Mouse (Mus musculus): ENCODE results near the gene Nup205. TPM values are rescaled to one million over a fixed set of nuclear protein-coding genes. Genes with fewer than 3 reads are reported as not detected.

Nup205 gene
- polyA plus RNA-seq, 1 experiment from 2014 or later: 29.2 TPM

DNA sequence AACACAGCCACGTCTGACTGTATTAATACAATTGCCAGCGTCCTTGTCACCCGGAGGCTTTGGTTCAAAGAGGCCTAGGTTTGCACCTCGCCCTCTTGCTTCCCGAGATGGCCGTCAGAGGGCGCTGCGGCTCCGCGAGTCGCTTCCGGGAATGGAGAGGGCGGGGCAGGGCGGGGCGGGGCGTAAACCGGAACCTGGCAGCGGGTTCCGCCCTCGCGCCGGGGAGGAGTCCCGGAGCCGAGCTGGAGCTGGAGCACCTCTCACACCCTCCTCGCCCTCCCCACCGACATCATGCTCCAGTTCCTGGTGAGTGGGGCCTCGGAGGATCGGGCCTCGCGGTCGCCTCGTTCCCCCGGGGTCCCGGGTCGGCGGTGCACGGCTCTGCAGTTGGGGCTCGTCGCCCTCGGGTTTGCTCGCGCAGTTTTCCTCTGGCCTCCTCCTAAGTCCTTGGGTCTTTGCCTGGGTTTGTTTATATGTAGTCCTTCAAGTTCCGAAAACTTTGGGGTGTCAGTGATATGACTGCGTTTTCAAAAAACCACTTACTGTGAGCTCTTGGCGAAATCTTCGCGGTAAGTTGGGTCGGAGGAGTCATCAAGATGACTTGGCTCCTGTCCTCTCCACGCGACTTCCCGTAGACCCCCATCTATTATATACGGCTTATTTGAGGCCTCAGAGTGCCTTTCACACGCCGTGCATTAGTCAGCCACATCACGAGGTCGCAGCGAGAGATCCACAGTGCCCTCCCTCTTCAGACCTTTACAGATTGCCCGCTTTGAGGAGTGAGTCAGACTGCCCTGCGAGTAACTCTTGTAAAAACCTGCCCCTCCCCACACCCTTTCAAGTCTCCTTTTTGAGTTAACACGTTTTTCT lies 75.5 kb downstream of the Nup205 start:
- peak overlapping the region; percentile 86 for H3K27ac ChIP-seq
- peak overlapping the region; percentile 63 for H3K4me2 ChIP-seq
- no peaks in the 10 kb centered on the region for H3K27me3 ChIP-seq (replicated peaks)
- peak overlapping the region; percentile 71 for H3K4me3 ChIP-seq (replicated peaks)
- ATAC-seq (ENCODE audit: insufficient read depth, low FRiP score, low read depth): peak; percentile 85
- WGBS: under 1% methylated on average over 60 of the region's 60 CpGs
- H3K36me3 ChIP-seq: no peaks in the 10 kb centered on the region
- no peaks in the 10 kb centered on the region for H3K9me3 ChIP-seq
- H3K9ac ChIP-seq: peak overlapping the region; percentile 61; the same call in 1 of the 2 replicates
- H3K4me1 ChIP-seq: peaks cover 19% of the 10 kb centered on the region

DNA sequence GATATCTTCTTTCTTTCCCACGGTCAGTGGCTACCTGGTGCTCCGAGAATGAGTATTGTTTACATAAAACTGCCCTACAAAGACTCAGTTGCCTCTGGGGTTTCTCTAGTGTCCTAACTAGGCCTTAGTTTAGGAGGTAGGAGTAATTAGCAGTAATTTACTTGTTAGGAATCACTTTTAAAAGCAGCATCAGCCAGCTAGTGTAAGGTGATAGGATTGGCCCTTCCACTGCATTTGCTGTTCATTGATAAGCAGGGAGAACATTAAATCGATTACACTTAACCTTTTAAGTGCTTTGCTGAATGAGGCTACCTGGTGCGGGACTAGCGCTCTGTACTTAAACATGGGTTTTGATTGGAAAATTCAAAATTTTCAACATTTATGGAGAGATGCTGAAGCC lies 76.3 kb downstream of the Nup205 start:
- no peaks in the 10 kb centered on the region for H3K36me3 ChIP-seq
- H3K4me3 ChIP-seq (replicated peaks): peak overlapping the region; percentile 71
- H3K9ac ChIP-seq: peak overlapping the region; percentile 11; the same call in 1 of the 2 replicates
- no peaks in the 10 kb centered on the region for H3K27me3 ChIP-seq (replicated peaks)
- H3K4me1 ChIP-seq: peaks cover 19% of the 10 kb centered on the region
- no peaks in the 10 kb centered on the region for H3K9me3 ChIP-seq
- ATAC-seq (ENCODE audit: insufficient read depth, low FRiP score, low read depth): no peak
- 37% methylated on average over 5 of the region's 5 CpGs for WGBS
- H3K4me2 ChIP-seq: peak overlapping the region; percentile 63
- H3K27ac ChIP-seq: peak overlapping the region; percentile 86; the same call in 1 of the 2 replicates

DNA sequence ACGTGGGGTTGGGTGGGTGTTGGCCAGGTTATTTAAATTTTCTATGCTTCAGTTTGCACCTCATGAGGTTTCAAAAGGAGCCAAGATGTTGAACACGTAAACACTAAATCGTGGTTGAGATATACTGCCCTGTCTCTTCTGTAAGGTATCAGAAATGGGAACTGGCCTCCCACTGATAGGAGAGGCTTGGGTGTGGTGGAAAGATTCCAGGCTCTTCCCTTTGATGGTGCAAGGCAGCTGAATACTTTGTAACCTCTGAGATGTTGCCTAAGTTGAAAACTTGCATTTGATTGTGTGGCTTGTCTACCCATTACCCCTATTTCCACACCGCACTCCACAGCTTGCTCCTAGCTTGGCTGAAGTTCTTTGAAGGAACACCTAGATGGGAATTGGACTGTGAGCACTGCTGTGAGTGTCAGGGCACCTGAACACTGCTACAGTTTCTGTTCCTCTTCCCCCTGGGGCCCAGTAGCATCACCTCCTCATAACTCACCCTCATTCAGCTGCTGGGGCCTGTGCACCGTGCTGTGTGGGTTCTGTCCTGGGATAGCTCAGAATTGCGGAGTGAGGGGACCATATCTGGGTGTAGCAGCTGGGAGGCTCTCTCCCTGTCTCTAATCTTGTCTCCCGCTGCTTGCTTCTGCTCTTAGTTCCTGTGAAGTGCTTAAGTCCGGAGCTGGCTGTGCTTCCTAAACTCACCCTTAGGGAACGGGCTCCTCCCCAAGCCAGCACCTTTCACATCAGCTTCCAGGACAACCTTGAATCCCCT lies 77.1 kb downstream of the Nup205 start:
- Histone ChIP-seq H3K36me3 (no peaks in the 10 kb centered on the region), H3K27me3 (replicated peaks) (no peaks in the 10 kb centered on the region), H3K9me3 (no peaks in the 10 kb centered on the region), H3K4me2 (peak overlapping the region; percentile 63), H3K9ac (no peak overlapping the region), H3K4me1 (peaks cover 19% of the 10 kb centered on the region), H3K27ac (peak overlapping the region; percentile 86; the same call in 1 of the 2 replicates), H3K4me3 (replicated peaks) (peak overlapping the region; percentile 71)
- peak; percentile 75 for ATAC-seq (ENCODE audit: insufficient read depth, low FRiP score, low read depth)
- 43% methylated on average over 9 of the region's 9 CpGs for WGBS

DNA sequence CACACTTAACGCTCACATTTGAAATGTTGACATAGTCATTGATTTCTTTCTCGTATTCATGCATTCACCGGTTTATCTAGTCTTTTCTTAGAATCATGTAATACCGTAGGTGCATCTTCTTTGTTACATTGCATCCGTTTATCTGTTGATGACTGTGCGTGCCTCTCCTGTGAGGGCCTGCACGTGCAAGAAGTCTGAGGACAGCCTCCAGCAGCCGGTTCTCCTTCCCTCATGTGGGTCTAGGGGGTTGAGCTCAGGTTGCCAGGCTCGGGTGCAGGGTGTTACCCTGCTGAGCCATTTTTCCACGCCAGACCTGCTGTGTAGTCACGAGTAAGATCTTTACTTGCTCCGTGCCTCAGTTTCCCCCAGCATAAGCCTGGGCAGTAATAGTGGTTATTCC lies 77.8 kb downstream of the Nup205 start:
- 69% methylated on average over 12 of the region's 12 CpGs for WGBS
- Histone ChIP-seq H3K9ac (no peak overlapping the region), H3K4me1 (peaks cover 19% of the 10 kb centered on the region), H3K27me3 (replicated peaks) (no peaks in the 10 kb centered on the region), H3K27ac (no peak overlapping the region), H3K4me3 (replicated peaks) (peak overlapping the region; percentile 71; the same call in 1 of the 2 replicates), H3K4me2 (peak overlapping the region; percentile 63), H3K36me3 (no peaks in the 10 kb centered on the region), H3K9me3 (no peaks in the 10 kb centered on the region)
- ATAC-seq (ENCODE audit: insufficient read depth, low FRiP score, low read depth): no peak

DNA sequence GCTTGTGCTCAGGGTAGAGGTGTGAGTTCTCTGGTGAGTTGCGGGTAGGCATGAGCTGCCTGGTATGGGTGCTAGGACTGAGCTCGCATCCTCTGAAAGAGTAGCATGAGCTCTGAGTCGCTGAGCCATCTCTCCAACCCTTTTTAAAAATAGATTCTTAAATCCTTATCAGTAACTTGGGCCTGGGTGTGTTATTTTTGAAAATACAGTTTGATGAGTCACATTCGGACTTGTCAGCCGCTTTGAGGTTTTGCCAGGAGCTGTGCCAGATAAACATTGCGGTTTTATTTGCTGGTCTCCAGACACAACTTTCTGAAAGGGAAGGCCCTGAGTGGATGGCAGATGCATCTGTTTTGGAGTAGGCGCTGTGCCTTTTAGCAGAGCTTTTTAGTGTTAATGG lies 79.5 kb downstream of the Nup205 start:
- Histone ChIP-seq H3K4me2 (no peak overlapping the region), H3K9me3 (no peaks in the 10 kb centered on the region), H3K27ac (no peak overlapping the region), H3K27me3 (replicated peaks) (no peaks in the 10 kb centered on the region), H3K36me3 (peaks cover 5% of the 10 kb centered on the region; the same call in 1 of the 2 replicates), H3K9ac (no peak overlapping the region), H3K4me1 (peaks cover 19% of the 10 kb centered on the region), H3K4me3 (replicated peaks) (no peak overlapping the region)
- no peak for ATAC-seq (ENCODE audit: insufficient read depth, low FRiP score, low read depth)
- WGBS: 69% methylated on average over 7 of the region's 7 CpGs

DNA sequence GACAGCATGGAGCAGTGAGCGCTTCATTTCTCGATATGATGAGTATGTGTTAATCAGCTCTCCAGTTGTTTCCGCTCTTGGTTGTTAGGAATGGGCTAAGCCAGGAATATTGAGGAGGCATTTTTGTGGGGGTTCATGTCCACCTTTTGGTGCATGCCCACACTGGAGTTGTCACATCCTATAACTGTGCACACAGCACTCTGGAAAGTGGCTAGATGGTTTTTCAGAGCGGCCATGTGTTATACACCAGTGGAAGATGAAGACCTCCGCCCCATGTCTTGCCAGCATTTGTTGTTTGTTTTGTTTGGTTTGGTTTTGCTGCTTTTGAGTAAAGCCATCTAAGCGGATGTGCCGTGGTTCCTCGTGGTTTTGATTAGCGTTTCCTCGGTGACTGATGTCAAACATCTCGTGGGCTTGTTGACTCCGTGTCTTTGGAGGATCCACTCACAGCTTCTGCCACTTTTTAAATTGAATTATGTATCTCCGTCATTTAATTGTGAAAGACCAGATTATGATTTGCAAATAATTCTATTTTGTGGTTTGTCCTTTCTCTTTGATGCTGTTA lies 80.5 kb downstream of the Nup205 start:
- 82% methylated on average over 13 of the region's 13 CpGs for WGBS
- no peak overlapping the region for H3K9ac ChIP-seq

DNA sequence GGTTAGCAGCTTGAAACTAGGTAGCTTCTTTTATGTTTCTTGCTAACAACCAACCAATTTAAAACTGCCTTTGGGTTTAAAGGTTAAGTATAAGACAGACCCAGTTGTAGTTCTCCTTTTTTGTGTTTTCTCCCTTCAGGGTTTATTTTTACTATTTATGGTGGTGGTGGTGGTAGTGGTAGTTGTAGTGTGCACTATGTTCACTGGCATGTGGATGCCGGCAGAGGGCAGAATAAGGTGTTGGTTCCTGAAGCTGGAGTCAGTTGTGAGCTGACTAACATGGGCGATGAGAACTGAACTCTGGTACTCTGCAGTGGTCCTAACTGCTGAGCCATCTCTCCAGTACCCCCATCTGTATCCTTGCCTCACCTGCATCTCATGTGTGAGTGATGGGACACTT lies 81.7 kb downstream of the Nup205 start:
- WGBS: 95% methylated on average over 2 of the region's 2 CpGs
- no peak for ATAC-seq (ENCODE audit: insufficient read depth, low FRiP score, low read depth)

More for the DNA sequence above, 80.5 kb downstream of the Nup205 start:
- H3K36me3 ChIP-seq: peaks cover 12% of the 10 kb centered on the region
- H3K27me3 ChIP-seq (replicated peaks): no peaks in the 10 kb centered on the region
- no peak for ATAC-seq (ENCODE audit: insufficient read depth, low FRiP score, low read depth)
- H3K4me1 ChIP-seq: peaks cover 19% of the 10 kb centered on the region
- H3K4me3 ChIP-seq (replicated peaks): no peak overlapping the region
- no peak overlapping the region for H3K4me2 ChIP-seq
- no peaks in the 10 kb centered on the region for H3K9me3 ChIP-seq
- H3K27ac ChIP-seq: no peak overlapping the region

DNA sequence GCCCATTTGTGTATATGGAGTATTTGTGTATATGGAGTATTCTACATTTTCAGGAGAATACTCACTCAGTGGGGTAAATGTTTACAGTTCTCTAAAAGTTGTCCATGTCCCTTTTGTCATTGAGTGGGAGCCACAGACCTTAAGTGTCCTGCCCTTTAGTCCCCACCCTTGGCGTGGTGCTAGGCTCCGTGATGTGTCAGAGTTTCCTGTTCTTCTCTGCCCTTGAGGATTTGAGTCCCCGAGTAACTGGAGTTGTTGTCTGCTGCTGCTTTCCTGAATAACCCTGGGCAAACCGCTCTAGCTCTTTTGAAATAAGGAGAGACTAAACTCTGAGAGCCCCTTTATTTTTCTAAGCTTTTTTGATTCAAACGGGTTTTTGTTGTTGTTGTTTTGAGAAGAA lies 82.3 kb downstream of the Nup205 start:
- Histone ChIP-seq H3K27ac (no peak overlapping the region), H3K27me3 (replicated peaks) (no peaks in the 10 kb centered on the region), H3K4me3 (replicated peaks) (no peak overlapping the region), H3K4me2 (no peak overlapping the region), H3K9me3 (no peaks in the 10 kb centered on the region), H3K36me3 (peaks cover 20% of the 10 kb centered on the region), H3K9ac (no peak overlapping the region), H3K4me1 (peaks cover 15% of the 10 kb centered on the region)
- WGBS: 67% methylated on average over 5 of the region's 5 CpGs
- no peak for ATAC-seq (ENCODE audit: insufficient read depth, low FRiP score, low read depth)

More for the DNA sequence above, 81.7 kb downstream of the Nup205 start:
- H3K4me2 ChIP-seq: no peak overlapping the region
- no peak overlapping the region for H3K4me3 ChIP-seq (replicated peaks)
- H3K9me3 ChIP-seq: no peaks in the 10 kb centered on the region
- H3K27me3 ChIP-seq (replicated peaks): no peaks in the 10 kb centered on the region
- H3K4me1 ChIP-seq: peaks cover 19% of the 10 kb centered on the region
- H3K27ac ChIP-seq: no peak overlapping the region
- H3K9ac ChIP-seq: no peak overlapping the region
- H3K36me3 ChIP-seq: peaks cover 20% of the 10 kb centered on the region

DNA sequence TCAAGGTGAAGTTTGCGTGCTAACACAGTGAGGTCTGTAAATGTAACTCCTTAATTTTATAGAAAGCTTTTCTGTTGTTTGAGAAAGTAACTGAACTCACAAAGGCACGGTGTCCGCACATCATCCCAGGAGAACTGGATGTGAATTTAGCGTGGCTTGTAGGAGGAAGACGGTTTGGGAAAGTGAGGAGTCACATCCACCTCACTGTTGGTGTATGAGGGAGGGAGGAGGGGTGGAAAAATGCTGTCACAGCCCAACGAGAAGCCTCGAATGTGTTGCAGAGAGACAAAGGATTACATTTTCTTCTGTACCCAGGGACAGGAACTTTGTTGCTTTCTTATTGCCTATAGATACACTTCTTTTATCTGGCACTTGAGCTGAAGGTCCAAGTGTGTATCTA lies 83.3 kb downstream of the Nup205 start:
- no peaks in the 10 kb centered on the region for H3K9me3 ChIP-seq
- ATAC-seq (ENCODE audit: insufficient read depth, low FRiP score, low read depth): no peak
- WGBS: 81% methylated on average over 7 of the region's 7 CpGs

DNA sequence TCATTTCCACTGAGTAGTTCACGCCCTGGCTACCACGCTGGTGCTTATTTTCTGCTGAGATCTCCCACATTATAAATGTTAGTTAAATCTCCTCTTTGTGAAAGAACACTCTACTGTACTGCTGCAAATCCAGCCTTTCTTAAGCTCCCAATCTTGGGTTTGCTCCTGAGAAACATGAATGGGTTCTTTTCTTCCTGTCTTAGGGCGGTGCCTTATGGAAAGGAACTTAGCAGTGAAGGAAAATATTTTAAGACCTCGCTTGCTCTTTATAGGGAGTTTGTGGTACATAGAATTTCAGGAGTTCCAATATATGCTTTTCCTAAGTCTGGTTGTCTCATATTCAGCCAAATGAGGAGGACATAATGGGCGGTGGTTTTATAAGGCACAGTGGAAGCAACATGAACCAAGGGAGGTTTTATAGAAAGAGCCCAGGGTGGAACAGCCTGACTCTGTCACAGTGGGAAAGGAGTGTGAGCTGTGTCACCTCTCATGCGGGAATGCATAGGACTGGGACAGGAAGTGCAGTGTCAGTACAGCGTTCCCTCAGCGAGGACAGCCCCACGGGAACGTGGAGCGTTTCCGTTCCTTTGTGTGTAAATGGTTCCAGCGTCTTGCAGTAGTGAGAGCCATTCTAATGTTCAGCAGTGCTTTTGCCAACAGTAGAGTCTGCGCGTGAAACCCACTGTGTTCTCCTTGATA lies 88.5 kb downstream of the Nup205 start:
- Histone ChIP-seq H3K4me1 (no peaks in the 10 kb centered on the region), H3K4me3 (replicated peaks) (no peak overlapping the region), H3K9me3 (no peaks in the 10 kb centered on the region), H3K9ac (no peak overlapping the region), H3K27me3 (replicated peaks) (no peaks in the 10 kb centered on the region), H3K36me3 (peaks cover 20% of the 10 kb centered on the region), H3K27ac (no peak overlapping the region; the same call in 1 of the 2 replicates), H3K4me2 (no peak overlapping the region)
- WGBS: 84% methylated on average over 15 of the region's 15 CpGs
- ATAC-seq (ENCODE audit: insufficient read depth, low FRiP score, low read depth): no peak

More for the DNA sequence above, 83.3 kb downstream of the Nup205 start:
- Histone ChIP-seq H3K27me3 (replicated peaks) (no peaks in the 10 kb centered on the region), H3K4me1 (peaks cover 7% of the 10 kb centered on the region; the same call in 1 of the 2 replicates), H3K9ac (no peak overlapping the region), H3K4me2 (no peak overlapping the region), H3K4me3 (replicated peaks) (no peak overlapping the region), H3K36me3 (peaks cover 20% of the 10 kb centered on the region), H3K27ac (no peak overlapping the region)

DNA sequence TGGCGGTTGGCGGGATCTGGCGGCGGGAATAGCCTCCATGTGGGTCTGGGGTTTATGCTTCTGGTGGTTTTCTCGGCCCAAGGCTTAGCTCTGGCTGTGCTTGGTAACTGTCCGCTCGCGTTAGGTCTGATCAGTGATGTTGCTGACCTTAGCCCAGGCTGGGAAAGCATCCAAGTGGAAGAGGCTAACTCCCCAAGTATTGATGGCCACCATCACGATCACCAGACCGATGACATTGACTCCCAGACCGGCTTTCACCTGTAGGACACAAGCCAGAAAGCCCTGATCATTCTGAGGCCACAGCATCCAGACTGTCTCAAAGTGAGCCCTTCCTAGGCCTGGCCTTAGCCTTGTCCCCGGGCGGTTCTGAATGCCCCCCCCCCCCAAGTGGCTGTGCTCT lies 91.5 kb downstream of the Nup205 start:
- Histone ChIP-seq H3K36me3 (no peaks in the 10 kb centered on the region; the same call in 1 of the 2 replicates), H3K4me2 (no peak overlapping the region), H3K9ac (no peak overlapping the region), H3K4me3 (replicated peaks) (no peak overlapping the region), H3K27ac (no peak overlapping the region), H3K4me1 (no peaks in the 10 kb centered on the region), H3K27me3 (replicated peaks) (no peaks in the 10 kb centered on the region), H3K9me3 (no peaks in the 10 kb centered on the region)
- no peak for ATAC-seq (ENCODE audit: insufficient read depth, low FRiP score, low read depth)
- WGBS: 91% methylated on average over 13 of the region's 13 CpGs

Measured in stomach, embryonic 15.5 days (tissue).